ENCODE assay signal across 9 mouse cellular contexts in genomic region chr1:22487270-22487864, GRCm38 (mm10).
DNase-seq lines count a peak whose midpoint lies in the region; ATAC-seq and TF ChIP-seq lines count a peak whose summit lies in the region.
"Had no signal": no experiment of that assay in that cellular context is flagged by ENCODE, and none has a peak within 500 bp of the region (broad histone marks: within the 10 kb centered on the region; RNA-seq: fewer than 3 reads in every experiment).

No protein-coding gene starts in this region.

- no peak overlapping the region for H3K27ac ChIP-seq in gastrocnemius, adult 2 months
- H3K27ac ChIP-seq in embryonic facial prominence, embryonic 14.5 days (replicated peaks; ENCODE audit: low read depth, low read length), result no peak overlapping the region
- no peak overlapping the region for H3K27ac ChIP-seq in liver, embryonic 12.5 days

- WGBS in embryonic facial prominence, embryonic 14.5 days, result 47% methylated on average over 7 of the region's 7 CpGs
- WGBS in liver, embryonic 12.5 days (ENCODE audit: insufficient replicate concordance), result 37% methylated on average over 7 of the region's 7 CpGs

- DNase-seq in gastrocnemius, adult 2 months, result no peak
- DNase-seq in gastrocnemius, postnatal 14 days, result no peak
- peak; percentile 17 for DNase-seq in lung, postnatal 10 days
- no peak for DNase-seq in lung, postnatal 4 days
- peak; percentile 61 for DNase-seq in embryonic facial prominence, embryonic 14.5 days (ENCODE audit: low spot score)
- DNase-seq in retina, postnatal 1 day, result peak; percentile 40
- DNase-seq: spleen, adult 18-20 months had no signal

- no peak overlapping the region for H3K4me2 ChIP-seq in embryonic facial prominence, embryonic 14.5 days (ENCODE audit: low read depth, low read length)
- H3K4me2 ChIP-seq in liver, embryonic 12.5 days, result no peak overlapping the region

- TF ChIP-seq CTCF in gastrocnemius, adult 2 months (IDR thresholded peaks at IDR 0.05), result peak; percentile 54

- intact Hi-C loops in gastrocnemius, adult 2 months (cut with DNase I), result no loop called here
- intact Hi-C loops in gastrocnemius, postnatal 14 days (cut with DNase I; ENCODE audit: low total_unique reads), result no loop called here

- no peak for ATAC-seq in embryonic facial prominence, embryonic 14.5 days (ENCODE audit: low read depth)
- no peak for ATAC-seq in liver, embryonic 12.5 days
- no peak for ATAC-seq in megakaryocyte-erythroid progenitor cell, adult 5-6 weeks (replicated peaks; ENCODE audit: low FRiP score, low TSS enrichment, poor library complexity, severe bottlenecking)

- no peaks in the 10 kb centered on the region for H3K4me1 ChIP-seq in embryonic facial prominence, embryonic 14.5 days (ENCODE audit: control insufficient read depth, insufficient read depth, low read length)
- no peaks in the 10 kb centered on the region for H3K4me1 ChIP-seq in liver, embryonic 12.5 days

- H3K27me3 ChIP-seq in embryonic facial prominence, embryonic 14.5 days (replicated peaks; ENCODE audit: control insufficient read depth, insufficient read depth, low read length), result no peaks in the 10 kb centered on the region
- no peaks in the 10 kb centered on the region for H3K27me3 ChIP-seq in liver, embryonic 12.5 days (replicated peaks)

- no peaks in the 10 kb centered on the region for H3K36me3 ChIP-seq in embryonic facial prominence, embryonic 14.5 days (ENCODE audit: control insufficient read depth, insufficient read depth, low read length)
- no peaks in the 10 kb centered on the region for H3K36me3 ChIP-seq in liver, embryonic 12.5 days

- no peak overlapping the region for H3K4me3 ChIP-seq in gastrocnemius, adult 2 months
- H3K4me3 ChIP-seq in embryonic facial prominence, embryonic 14.5 days (ENCODE audit: low read depth, low read length), result no peak overlapping the region
- no peak overlapping the region for H3K4me3 ChIP-seq in liver, embryonic 12.5 days

- H3K9ac ChIP-seq in embryonic facial prominence, embryonic 14.5 days (ENCODE audit: low read depth, low read length), result no peak overlapping the region
- H3K9ac ChIP-seq in liver, embryonic 12.5 days, result no peak overlapping the region

- H3K9me3 ChIP-seq in embryonic facial prominence, embryonic 14.5 days (ENCODE audit: control insufficient read depth, low read length), result no peaks in the 10 kb centered on the region
- H3K9me3 ChIP-seq in liver, embryonic 12.5 days (replicated peaks), result no peaks in the 10 kb centered on the region

Comparison
In these comparisons a context has a peak if more than half of its experiments do, and no peak if none do; other contexts are left out.
1. DNase-seq: peak in lung, postnatal 10 days (single experiment), embryonic facial prominence, embryonic 14.5 days (single experiment) and retina, postnatal 1 day (single experiment); none in gastrocnemius, adult 2 months (single experiment), gastrocnemius, postnatal 14 days (single experiment) and lung, postnatal 4 days (0 of 2).